Mouse (Mus musculus): ENCODE measurements around the gene Eif3i. TPM values are rescaled to one million over a fixed set of nuclear protein-coding genes. Genes with fewer than 3 reads are reported as not detected.
A peak's percentile ranks its signal among the peaks of the same experiment; 100 is the strongest.

Eif3i gene
- polyA plus RNA-seq, 1 experiment from 2014 or later, result 200 TPM

GRCm38 (mm10) chr4:129625496-129625895 is 25.0 kb upstream of the Eif3i start:
- H3K4me1 ChIP-seq, result peaks cover 27% of the 10 kb centered on the region
- ATAC-seq (ENCODE audit: low FRiP score, low read depth), result no peak
- H3K4me3 ChIP-seq, result no peak overlapping the region
- H3K27me3 ChIP-seq (replicated peaks), result no peaks in the 10 kb centered on the region
- H3K4me2 ChIP-seq (replicated peaks), result peak overlapping the region; percentile 83
- H3K36me3 ChIP-seq, result peaks cover 45% of the 10 kb centered on the region
- no peaks in the 10 kb centered on the region for H3K9me3 ChIP-seq
- no peak overlapping the region for H3K27ac ChIP-seq
- H3K9ac ChIP-seq, result 0 out of 2 replicates have a peak overlapping the region, but pooled peaks have one; percentile 36
- 47% methylated on average over 4 of the region's 4 CpGs for WGBS

GRCm38 (mm10) chr4:129625029-129625370 is 24.6 kb upstream of the Eif3i start:
- 3% methylated on average over 6 of the region's 6 CpGs for WGBS
- Histone ChIP-seq H3K27me3 (replicated peaks) (no peaks in the 10 kb centered on the region), H3K27ac (peak overlapping the region; percentile 74), H3K36me3 (peaks cover 42% of the 10 kb centered on the region), H3K4me3 (peak overlapping the region; percentile 63), H3K9ac (peak overlapping the region; percentile 36), H3K4me1 (peaks cover 27% of the 10 kb centered on the region), H3K4me2 (replicated peaks) (peak overlapping the region; percentile 83), H3K9me3 (no peaks in the 10 kb centered on the region)
- ATAC-seq (ENCODE audit: low FRiP score, low read depth), result peak; percentile 23; the same call in 1 of the 2 replicates

- peak overlapping the region; percentile 76 for H3K9ac ChIP-seq
- 1% methylated on average over 18 of the region's 18 CpGs for WGBS
- H3K4me3 ChIP-seq, result peak overlapping the region; percentile 63
- peak overlapping the region; percentile 74 for H3K27ac ChIP-seq
- H3K4me1 ChIP-seq, result peaks cover 27% of the 10 kb centered on the region
- H3K9me3 ChIP-seq, result no peaks in the 10 kb centered on the region
- H3K27me3 ChIP-seq (replicated peaks), result no peaks in the 10 kb centered on the region
- H3K4me2 ChIP-seq (replicated peaks), result peak overlapping the region; percentile 83
- H3K36me3 ChIP-seq, result peaks cover 38% of the 10 kb centered on the region
- ATAC-seq (ENCODE audit: low FRiP score, low read depth), result peak; percentile 86
Observed at GRCm38 (mm10) chr4:129624281-129625028, 24.0 kb upstream of the Eif3i start.

GRCm38 (mm10) chr4:129623681-129624091 is 23.2 kb upstream of the Eif3i start, which contains the start of gene Ccdc28b:
Gene Ccdc28b, minus strand, starts transcription at chr4:129623947.
- no peaks in the 10 kb centered on the region for H3K9me3 ChIP-seq
- H3K4me2 ChIP-seq (replicated peaks), result peak within 1 kb of the TSS; percentile 83
- peaks cover 30% of the 10 kb centered on the region for H3K36me3 ChIP-seq
- no peaks in the 10 kb centered on the region for H3K27me3 ChIP-seq (replicated peaks)
- H3K4me1 ChIP-seq, result peaks cover 27% of the 10 kb centered on the region
- H3K27ac ChIP-seq, result peak within 1 kb of the TSS; percentile 74
- ATAC-seq (ENCODE audit: low FRiP score, low read depth), result 0 out of 2 replicates have a peak, but pooled peaks have one; percentile 15
- WGBS, result under 1% methylated on average over 10 of the region's 10 CpGs
- peak within 1 kb of the TSS; percentile 76 for H3K9ac ChIP-seq
- peak within 1 kb of the TSS; percentile 63 for H3K4me3 ChIP-seq

- peak overlapping the region; percentile 76 for H3K9ac ChIP-seq
- 20% methylated on average over 8 of the region's 8 CpGs for WGBS
- no peak for ATAC-seq (ENCODE audit: low FRiP score, low read depth)
- peak overlapping the region; percentile 74; the same call in 1 of the 2 replicates for H3K27ac ChIP-seq
- peaks cover 23% of the 10 kb centered on the region for H3K36me3 ChIP-seq
- no peaks in the 10 kb centered on the region for H3K27me3 ChIP-seq (replicated peaks)
- peak overlapping the region; percentile 63 for H3K4me3 ChIP-seq
- peaks cover 33% of the 10 kb centered on the region for H3K4me1 ChIP-seq
- peak overlapping the region; percentile 83 for H3K4me2 ChIP-seq (replicated peaks)
- no peaks in the 10 kb centered on the region for H3K9me3 ChIP-seq
Observed at GRCm38 (mm10) chr4:129622803-129623535, 22.5 kb upstream of the Eif3i start.

- ATAC-seq (ENCODE audit: low FRiP score, low read depth), result no peak
- 78% methylated on average over 11 of the region's 11 CpGs for WGBS
- H3K36me3 ChIP-seq, result peaks cover 16% of the 10 kb centered on the region
- peak overlapping the region; percentile 63; the same call in 1 of the 2 replicates for H3K4me3 ChIP-seq
- H3K27me3 ChIP-seq (replicated peaks), result no peaks in the 10 kb centered on the region
- H3K4me1 ChIP-seq, result peaks cover 35% of the 10 kb centered on the region
- H3K9ac ChIP-seq, result peak overlapping the region; percentile 76
- H3K4me2 ChIP-seq (replicated peaks), result peak overlapping the region; percentile 83
- H3K27ac ChIP-seq, result no peak overlapping the region
- H3K9me3 ChIP-seq, result no peaks in the 10 kb centered on the region
Observed at GRCm38 (mm10) chr4:129622120-129622802, 21.8 kb upstream of the Eif3i start.

GRCm38 (mm10) chr4:129621283-129621841 is 20.9 kb upstream of the Eif3i start:
- Histone ChIP-seq H3K27ac (no peak overlapping the region), H3K4me3 (no peak overlapping the region), H3K4me1 (peaks cover 35% of the 10 kb centered on the region), H3K9ac (no peak overlapping the region), H3K27me3 (replicated peaks) (no peaks in the 10 kb centered on the region), H3K36me3 (peaks cover 15% of the 10 kb centered on the region), H3K9me3 (no peaks in the 10 kb centered on the region), H3K4me2 (replicated peaks) (no peak overlapping the region)
- WGBS, result 84% methylated on average over 8 of the region's 8 CpGs
- no peak for ATAC-seq (ENCODE audit: low FRiP score, low read depth)

DNA sequence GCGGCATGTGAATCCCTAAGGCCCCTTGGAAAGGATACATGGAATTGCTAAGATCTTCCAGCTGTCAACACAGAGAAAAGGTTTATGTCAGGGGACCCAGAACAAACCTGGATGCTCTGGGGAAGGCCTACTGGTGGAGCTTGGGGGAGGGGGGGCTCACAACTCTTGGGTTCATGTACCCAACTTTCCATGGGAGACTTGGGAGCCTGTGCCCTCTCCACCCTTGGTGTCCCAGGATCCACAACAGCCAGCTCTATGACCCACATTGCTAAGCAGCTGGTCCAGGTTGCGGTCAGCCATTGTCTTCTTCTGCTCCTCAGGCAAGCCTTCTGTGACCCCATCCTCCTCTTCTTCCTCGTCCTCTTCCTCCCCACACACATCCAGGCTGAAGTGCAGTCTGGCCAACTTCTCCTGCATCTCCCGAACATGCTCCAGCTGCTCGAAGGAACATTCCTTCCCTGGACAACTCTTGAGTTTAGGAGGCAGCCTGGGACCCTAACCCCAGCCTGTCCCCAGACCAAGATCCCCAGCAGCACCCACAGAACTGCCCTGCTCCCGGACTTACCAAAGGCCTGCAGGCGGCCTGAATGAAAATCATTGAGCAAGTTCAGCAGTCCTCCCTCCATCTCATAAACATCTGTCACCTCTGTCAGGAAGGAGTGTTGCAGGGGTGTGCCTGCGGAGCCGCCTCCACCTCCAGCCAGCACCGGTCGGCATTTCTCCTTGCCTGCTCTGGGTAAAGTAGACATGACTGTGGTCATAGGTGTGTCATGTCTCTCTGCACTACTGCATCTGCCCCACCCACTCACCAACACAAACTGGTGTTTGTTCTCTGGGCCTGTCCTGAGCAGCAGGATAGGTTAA is 20.2 kb upstream of the Eif3i start:
- no peaks in the 10 kb centered on the region for H3K27me3 ChIP-seq (replicated peaks)
- no peak overlapping the region for H3K27ac ChIP-seq
- H3K4me3 ChIP-seq, result no peak overlapping the region
- H3K4me1 ChIP-seq, result peaks cover 34% of the 10 kb centered on the region
- no peak overlapping the region for H3K4me2 ChIP-seq (replicated peaks)
- 85% methylated on average over 11 of the region's 11 CpGs for WGBS
- H3K9ac ChIP-seq, result no peak overlapping the region
- H3K9me3 ChIP-seq, result no peaks in the 10 kb centered on the region
- no peak for ATAC-seq (ENCODE audit: low FRiP score, low read depth)
- H3K36me3 ChIP-seq, result peaks cover 19% of the 10 kb centered on the region; the same call in 1 of the 2 replicates

DNA sequence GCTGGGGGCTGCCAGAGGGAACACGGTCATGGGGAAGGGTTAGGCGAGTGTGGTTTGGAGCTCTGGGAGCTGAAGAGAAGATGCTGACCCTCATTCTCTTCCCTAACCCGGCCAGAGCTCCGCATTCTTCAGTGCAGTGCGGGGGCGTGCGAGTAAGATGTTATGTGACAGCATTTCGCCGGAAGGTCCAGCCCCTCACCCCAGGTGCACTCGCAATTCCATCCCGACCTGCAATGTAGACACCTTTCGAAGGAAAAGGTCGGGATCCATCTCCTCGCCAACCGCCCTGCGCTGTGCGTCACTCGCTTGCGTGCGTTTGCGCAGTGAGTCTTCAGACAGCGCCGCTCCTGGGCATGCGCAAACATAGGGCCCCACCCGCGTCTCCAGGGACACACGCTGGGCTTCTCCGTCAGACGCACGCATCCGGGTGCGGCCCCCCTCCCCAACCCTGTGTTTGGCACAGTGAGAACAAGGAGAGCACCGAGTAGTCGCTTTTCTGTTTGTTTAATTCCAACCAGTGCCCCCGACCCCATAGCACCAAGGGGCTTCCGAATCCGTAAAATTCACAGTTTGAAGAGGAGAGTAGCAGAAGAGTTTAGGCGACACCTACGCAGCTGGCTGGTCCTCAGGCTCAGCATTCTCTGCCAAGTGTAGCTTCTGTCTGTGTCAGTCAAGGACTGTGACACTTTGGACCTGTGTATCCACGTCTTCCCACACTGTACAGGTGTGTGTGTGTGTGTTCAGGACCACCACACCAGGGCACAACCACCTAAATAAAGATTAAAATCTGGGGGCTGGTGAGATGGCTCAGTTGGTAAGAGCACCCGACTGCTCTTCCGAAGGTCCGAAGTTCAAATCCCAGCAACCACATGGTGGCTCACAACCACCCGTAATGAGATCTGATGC is 18.6 kb upstream of the Eif3i start, which contains the start of gene Iqcc:
Gene Iqcc (minus strand): TSS at position 314 of the 906 bp plus-strand sequence.
- peak; percentile 82 for ATAC-seq (ENCODE audit: low FRiP score, low read depth)
- H3K4me3 ChIP-seq, result peak within 1 kb of the TSS; percentile 46
- H3K4me2 ChIP-seq (replicated peaks), result peak within 1 kb of the TSS; percentile 85

GRCm38 (mm10) chr4:129618031-129618430 is 17.6 kb upstream of the Eif3i start:
- Histone ChIP-seq H3K27me3 (replicated peaks) (no peaks in the 10 kb centered on the region), H3K36me3 (peaks cover 19% of the 10 kb centered on the region; the same call in 1 of the 2 replicates), H3K4me2 (replicated peaks) (peak overlapping the region; percentile 85), H3K9me3 (no peaks in the 10 kb centered on the region), H3K4me3 (peak overlapping the region; percentile 46), H3K4me1 (peaks cover 17% of the 10 kb centered on the region), H3K9ac (peak overlapping the region; percentile 67; the same call in 1 of the 2 replicates), H3K27ac (no peak overlapping the region)
- no peak for ATAC-seq (ENCODE audit: low FRiP score, low read depth)
- 93% methylated on average over 5 of the region's 5 CpGs for WGBS

More for the DNA sequence above, 18.6 kb upstream of the Eif3i start, which contains the start of gene Iqcc:
- H3K36me3 ChIP-seq, result peaks cover 19% of the 10 kb centered on the region; the same call in 1 of the 2 replicates
- H3K4me1 ChIP-seq, result peaks cover 19% of the 10 kb centered on the region
- no peaks in the 10 kb centered on the region for H3K9me3 ChIP-seq
- 0 out of 2 replicates have a peak within 1 kb of the TSS, but pooled peaks have one; percentile 1 for H3K27ac ChIP-seq
- peak within 1 kb of the TSS; percentile 67 for H3K9ac ChIP-seq
- H3K27me3 ChIP-seq (replicated peaks), result no peaks in the 10 kb centered on the region
- WGBS, result 6% methylated on average over 44 of the region's 44 CpGs
